Mouse (Mus musculus): ENCODE data around the gene Plekhm3. TPM values are rescaled to one million over a fixed set of nuclear protein-coding genes. Genes with fewer than 3 reads are reported as not detected.

Gene Plekhm3
- polyA plus RNA-seq, 1 experiment: 4.8 TPM

- Histone ChIP-seq H3K4me1 (replicated peaks; ENCODE audit: control insufficient read depth, insufficient read depth, low read length) (no peaks in the 10 kb centered on the region), H3K27ac (ENCODE audit: control insufficient read depth, insufficient read depth, low read length) (no peak overlapping the region), H3K36me3 (ENCODE audit: control insufficient read depth, insufficient read depth, low read length) (no peaks in the 10 kb centered on the region), H3K27me3 (ENCODE audit: control insufficient read depth, insufficient read depth, low read length) (no peaks in the 10 kb centered on the region), H3K4me3 (ENCODE audit: control insufficient read depth, insufficient read depth, low read length) (no peak overlapping the region)
- 30% methylated on average over 6 of the region's 6 CpGs for WGBS
- no peak for TF ChIP-seq CTCF (IDR thresholded peaks at IDR 0.05; ENCODE audit: borderline replicate concordance, control insufficient read depth, extremely low read depth, insufficient read depth, low read length, poor library complexity)
- peak; percentile 13 for DNase-seq
Observed at GRCm38 (mm10) chr1:64823564-64823963, 133.1 kb downstream of the Plekhm3 start.

DNA sequence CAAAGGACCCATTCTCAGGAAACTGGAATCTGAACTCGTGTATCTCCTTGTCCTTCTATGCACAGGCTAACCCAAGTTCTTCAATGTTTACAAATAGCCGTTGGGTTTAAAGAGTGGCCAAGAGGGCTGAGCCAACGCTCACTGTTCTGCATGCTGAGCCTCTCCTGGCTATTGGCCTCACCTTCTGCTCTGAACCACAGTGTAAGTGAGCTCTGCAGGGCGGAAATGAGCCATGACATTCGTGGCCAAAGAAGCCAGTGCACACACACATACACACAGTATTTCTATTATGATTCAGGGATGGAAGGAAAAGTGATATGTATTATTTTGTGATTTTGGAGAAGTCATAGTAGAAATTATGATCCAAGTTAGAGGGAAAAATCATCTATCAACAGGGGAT, 138.9 kb downstream of the Plekhm3 start:
- Histone ChIP-seq H3K27ac (ENCODE audit: control insufficient read depth, insufficient read depth, low read length) (no peak overlapping the region), H3K27me3 (ENCODE audit: control insufficient read depth, insufficient read depth, low read length) (no peaks in the 10 kb centered on the region), H3K36me3 (ENCODE audit: control insufficient read depth, insufficient read depth, low read length) (no peaks in the 10 kb centered on the region), H3K4me1 (replicated peaks; ENCODE audit: control insufficient read depth, insufficient read depth, low read length) (no peaks in the 10 kb centered on the region), H3K4me3 (ENCODE audit: control insufficient read depth, insufficient read depth, low read length) (no peak overlapping the region)
- no peak for DNase-seq
- TF ChIP-seq CTCF (IDR thresholded peaks at IDR 0.05; ENCODE audit: borderline replicate concordance, control insufficient read depth, extremely low read depth, insufficient read depth, low read length, poor library complexity) (no peak), POLR2A (IDR thresholded peaks at IDR 0.05; ENCODE audit: control insufficient read depth, extremely low read depth, insufficient read depth, low read length, poor library complexity) (no peak)
- WGBS: 94% methylated on average over 5 of the region's 5 CpGs

DNA sequence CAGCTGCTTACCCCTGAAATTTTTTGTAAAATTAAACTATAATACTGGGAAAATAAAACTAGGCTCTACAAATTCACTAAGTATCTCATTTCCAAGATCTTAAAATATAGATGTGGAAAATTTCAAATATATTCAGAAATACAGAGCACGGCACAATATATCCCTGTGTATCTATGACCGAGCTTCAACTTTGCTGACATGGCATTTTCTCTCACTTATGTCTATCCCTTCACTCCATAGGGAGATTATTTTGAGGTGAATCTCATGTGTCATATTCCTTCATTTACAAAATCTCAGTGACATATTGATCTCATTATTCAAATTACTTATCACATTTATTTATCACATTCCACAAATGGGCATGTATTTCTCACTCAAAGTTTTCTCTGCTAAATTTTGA, 143.4 kb downstream of the Plekhm3 start:
- no peak for TF ChIP-seq CTCF (IDR thresholded peaks at IDR 0.05; ENCODE audit: borderline replicate concordance, control insufficient read depth, extremely low read depth, insufficient read depth, low read length, poor library complexity)
- TF ChIP-seq POLR2A (IDR thresholded peaks at IDR 0.05; ENCODE audit: control insufficient read depth, extremely low read depth, insufficient read depth, low read length, poor library complexity): no peak
- no peak for DNase-seq
- Histone ChIP-seq H3K27ac (ENCODE audit: control insufficient read depth, insufficient read depth, low read length) (no peak overlapping the region), H3K36me3 (ENCODE audit: control insufficient read depth, insufficient read depth, low read length) (no peaks in the 10 kb centered on the region), H3K4me3 (ENCODE audit: control insufficient read depth, insufficient read depth, low read length) (no peak overlapping the region), H3K27me3 (ENCODE audit: control insufficient read depth, insufficient read depth, low read length) (no peaks in the 10 kb centered on the region), H3K4me1 (replicated peaks; ENCODE audit: control insufficient read depth, insufficient read depth, low read length) (no peaks in the 10 kb centered on the region)
- WGBS: 96% methylated on average over 2 of the region's 2 CpGs

- Histone ChIP-seq H3K36me3 (ENCODE audit: control insufficient read depth, insufficient read depth, low read length) (no peaks in the 10 kb centered on the region), H3K27me3 (ENCODE audit: control insufficient read depth, insufficient read depth, low read length) (no peaks in the 10 kb centered on the region), H3K4me3 (ENCODE audit: control insufficient read depth, insufficient read depth, low read length) (no peak overlapping the region), H3K27ac (ENCODE audit: control insufficient read depth, insufficient read depth, low read length) (no peak overlapping the region), H3K4me1 (replicated peaks; ENCODE audit: control insufficient read depth, insufficient read depth, low read length) (no peaks in the 10 kb centered on the region)
- WGBS: 100% methylated on average over 1 of the region's 1 CpGs
- DNase-seq: no peak
- no peak for TF ChIP-seq CTCF (IDR thresholded peaks at IDR 0.05; ENCODE audit: borderline replicate concordance, control insufficient read depth, extremely low read depth, insufficient read depth, low read length, poor library complexity)
Observed at GRCm38 (mm10) chr1:64811956-64812355, 144.7 kb downstream of the Plekhm3 start.

DNA sequence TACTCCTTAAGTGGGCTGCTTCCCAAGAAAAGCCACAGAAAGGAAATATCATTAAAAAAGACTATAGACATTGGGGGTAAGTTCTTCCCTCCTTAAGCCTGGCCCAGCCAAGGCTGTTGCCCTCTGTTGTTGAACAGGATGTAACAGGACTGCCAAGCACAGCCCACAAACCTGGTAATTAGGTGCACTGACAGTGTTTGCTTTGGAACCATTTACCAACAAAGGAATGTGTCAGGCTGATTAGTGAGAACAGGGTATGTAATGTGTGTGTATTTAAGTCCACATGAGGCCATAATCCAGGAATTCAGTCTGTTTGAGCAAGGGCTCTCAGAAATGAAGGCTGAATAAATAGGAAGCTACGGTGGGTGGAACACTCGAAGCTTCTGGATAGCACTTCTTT, 147.5 kb downstream of the Plekhm3 start:
- no peak overlapping the region for H3K4me3 ChIP-seq (ENCODE audit: control insufficient read depth, insufficient read depth, low read length)
- no peaks in the 10 kb centered on the region for H3K4me1 ChIP-seq (replicated peaks; ENCODE audit: control insufficient read depth, insufficient read depth, low read length)
- H3K27ac ChIP-seq (ENCODE audit: control insufficient read depth, insufficient read depth, low read length): no peak overlapping the region
- no peak for TF ChIP-seq POLR2A (IDR thresholded peaks at IDR 0.05; ENCODE audit: control insufficient read depth, extremely low read depth, insufficient read depth, low read length, poor library complexity)
- TF ChIP-seq CTCF (IDR thresholded peaks at IDR 0.05; ENCODE audit: borderline replicate concordance, control insufficient read depth, extremely low read depth, insufficient read depth, low read length, poor library complexity): no peak
- WGBS: 95% methylated on average over 2 of the region's 2 CpGs
- no peaks in the 10 kb centered on the region for H3K27me3 ChIP-seq (ENCODE audit: control insufficient read depth, insufficient read depth, low read length)
- DNase-seq: no peak
- H3K36me3 ChIP-seq (ENCODE audit: control insufficient read depth, insufficient read depth, low read length): no peaks in the 10 kb centered on the region

DNA sequence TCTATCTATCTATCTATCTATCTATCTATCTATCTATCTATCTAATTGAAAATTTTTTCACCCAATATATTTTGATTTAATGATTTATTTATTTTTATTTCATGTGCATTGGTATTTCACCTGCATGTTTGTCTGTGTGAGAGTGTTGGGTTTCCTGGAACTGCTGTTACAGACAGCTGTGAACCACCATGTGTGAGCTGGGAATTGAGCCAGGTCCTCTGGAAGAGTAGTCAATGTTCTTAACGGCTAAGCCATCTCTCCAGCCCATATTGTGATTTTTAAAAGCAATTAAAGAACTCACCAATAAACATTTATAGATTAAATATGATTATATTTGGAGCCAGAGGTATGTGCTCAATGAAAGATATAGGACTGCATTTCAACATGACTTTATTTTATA, 148.9 kb downstream of the Plekhm3 start:
- Histone ChIP-seq H3K27ac (ENCODE audit: control insufficient read depth, insufficient read depth, low read length) (no peak overlapping the region), H3K36me3 (ENCODE audit: control insufficient read depth, insufficient read depth, low read length) (no peaks in the 10 kb centered on the region), H3K27me3 (ENCODE audit: control insufficient read depth, insufficient read depth, low read length) (no peaks in the 10 kb centered on the region), H3K4me1 (replicated peaks; ENCODE audit: control insufficient read depth, insufficient read depth, low read length) (no peaks in the 10 kb centered on the region), H3K4me3 (ENCODE audit: control insufficient read depth, insufficient read depth, low read length) (no peak overlapping the region)
- 79% methylated on average over 1 of the region's 1 CpGs for WGBS
- no peak for TF ChIP-seq CTCF (IDR thresholded peaks at IDR 0.05; ENCODE audit: borderline replicate concordance, control insufficient read depth, extremely low read depth, insufficient read depth, low read length, poor library complexity)
- no peak for TF ChIP-seq POLR2A (IDR thresholded peaks at IDR 0.05; ENCODE audit: control insufficient read depth, extremely low read depth, insufficient read depth, low read length, poor library complexity)
- DNase-seq: no peak

DNA sequence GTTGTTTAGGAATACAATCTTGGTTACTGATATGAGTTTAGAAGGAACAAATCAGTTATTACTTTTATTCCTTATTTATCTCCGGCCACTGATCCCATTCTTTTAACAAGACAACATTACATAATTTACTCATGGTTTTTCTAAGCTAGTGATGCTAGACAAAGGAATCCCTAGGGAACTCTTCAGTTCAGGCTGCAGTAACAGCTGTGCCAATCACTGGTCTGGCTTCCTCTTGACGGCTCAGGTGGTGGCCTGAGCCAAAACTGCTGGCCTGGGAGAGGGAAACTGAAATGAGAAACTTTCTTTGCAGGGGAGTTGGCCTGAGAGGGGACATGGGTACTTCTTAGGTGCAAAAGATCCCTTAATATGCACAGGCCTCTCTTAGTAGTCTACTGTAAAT, 151.4 kb downstream of the Plekhm3 start:
- Histone ChIP-seq H3K4me3 (ENCODE audit: control insufficient read depth, insufficient read depth, low read length) (no peak overlapping the region), H3K4me1 (replicated peaks; ENCODE audit: control insufficient read depth, insufficient read depth, low read length) (no peaks in the 10 kb centered on the region), H3K36me3 (ENCODE audit: control insufficient read depth, insufficient read depth, low read length) (no peaks in the 10 kb centered on the region), H3K27me3 (ENCODE audit: control insufficient read depth, insufficient read depth, low read length) (no peaks in the 10 kb centered on the region), H3K27ac (ENCODE audit: control insufficient read depth, insufficient read depth, low read length) (no peak overlapping the region)
- TF ChIP-seq CTCF (IDR thresholded peaks at IDR 0.05; ENCODE audit: borderline replicate concordance, control insufficient read depth, extremely low read depth, insufficient read depth, low read length, poor library complexity) (no peak), POLR2A (IDR thresholded peaks at IDR 0.05; ENCODE audit: control insufficient read depth, extremely low read depth, insufficient read depth, low read length, poor library complexity) (no peak)
- no peak for DNase-seq
- WGBS: 81% methylated on average over 2 of the region's 2 CpGs

Measured in thymus, adult 2 months (tissue).